Mouse (Mus musculus): ENCODE results near the gene Tgif1. TPM values are rescaled to one million over a fixed set of nuclear protein-coding genes. Genes with fewer than 3 reads are reported as not detected.
A peak's percentile ranks its signal among the peaks of the same experiment; 100 is the strongest.
"Not testable (repeated sequence)": the region's sequence is repeated elsewhere in the genome, so short reads cannot be mapped to it uniquely, and the experiment has no call there.

The Tgif1 gene
- polyA plus RNA-seq, 1 experiment from 2014 or later = 58.1 TPM

- Histone ChIP-seq H3K4me3 (no peak overlapping the region), H3K27ac (no peak overlapping the region), H3K9me3 (no peaks in the 10 kb centered on the region), H3K36me3 (no peaks in the 10 kb centered on the region), H3K27me3 (ENCODE audit: insufficient read depth, poor library complexity, severe bottlenecking) (peaks cover 11% of the 10 kb centered on the region; the same call in 1 of the 2 replicates), H3K4me1 (peaks cover 6% of the 10 kb centered on the region; the same call in 1 of the 2 replicates)
- WGBS = 86% methylated on average over 23 of the region's 23 CpGs
- DNase-seq (ENCODE audit: low spot score) = peak; percentile 62
These were observed 23.2 kb downstream of the Tgif1 start for GRCm38 (mm10) chr17:70829943-70830715.

- Histone ChIP-seq H3K4me3 (no peak overlapping the region), H3K9me3 (no peaks in the 10 kb centered on the region), H3K4me1 (0 out of 2 replicates have a peak, but pooled peaks cover under 1% of the 10 kb centered on the region), H3K27me3 (ENCODE audit: insufficient read depth, poor library complexity, severe bottlenecking) (peaks cover 11% of the 10 kb centered on the region; the same call in 1 of the 2 replicates), H3K27ac (no peak overlapping the region), H3K36me3 (no peaks in the 10 kb centered on the region)
- 76% methylated on average over 6 of the region's 6 CpGs for WGBS
- peak; percentile 52 for DNase-seq (ENCODE audit: low spot score)
These were observed 24.1 kb downstream of the Tgif1 start for GRCm38 (mm10) chr17:70829217-70829616.

GRCm38 (mm10) chr17:70828569-70828968, 24.8 kb downstream of the Tgif1 start:
- H3K27me3 ChIP-seq (ENCODE audit: insufficient read depth, poor library complexity, severe bottlenecking) = peaks cover 9% of the 10 kb centered on the region; the same call in 1 of the 2 replicates
- H3K9me3 ChIP-seq = no peaks in the 10 kb centered on the region
- H3K4me3 ChIP-seq = no peak overlapping the region
- no peak overlapping the region for H3K27ac ChIP-seq
- H3K4me1 ChIP-seq = no peaks in the 10 kb centered on the region
- WGBS = 81% methylated on average over 2 of the region's 2 CpGs
- H3K36me3 ChIP-seq = no peaks in the 10 kb centered on the region
- peak; percentile 48 for DNase-seq (ENCODE audit: low spot score)

GRCm38 (mm10) chr17:70828180-70828528, 25.2 kb downstream of the Tgif1 start:
- Histone ChIP-seq H3K36me3 (no peaks in the 10 kb centered on the region), H3K4me1 (no peaks in the 10 kb centered on the region), H3K27ac (no peak overlapping the region), H3K4me3 (no peak overlapping the region), H3K9me3 (no peaks in the 10 kb centered on the region), H3K27me3 (ENCODE audit: insufficient read depth, poor library complexity, severe bottlenecking) (peaks cover 5% of the 10 kb centered on the region; the same call in 1 of the 2 replicates)
- peak; percentile 1 for DNase-seq (ENCODE audit: low spot score)
- WGBS = 78% methylated on average over 4 of the region's 4 CpGs

GRCm38 (mm10) chr17:70827463-70828179, 25.7 kb downstream of the Tgif1 start:
- DNase-seq (ENCODE audit: low spot score) = peak; percentile 54
- 87% methylated on average over 11 of the region's 11 CpGs for WGBS
- not testable (repeated sequence) for H3K9me3 ChIP-seq

GRCm38 (mm10) chr17:70826227-70826626, 27.1 kb downstream of the Tgif1 start:
- H3K27ac ChIP-seq = no peak overlapping the region
- no peaks in the 10 kb centered on the region for H3K36me3 ChIP-seq
- DNase-seq (ENCODE audit: low spot score) = peak; percentile 61
- no peak overlapping the region for H3K4me3 ChIP-seq
- WGBS = 79% methylated on average over 12 of the region's 12 CpGs
- H3K4me1 ChIP-seq = no peaks in the 10 kb centered on the region
- H3K27me3 ChIP-seq (ENCODE audit: insufficient read depth, poor library complexity, severe bottlenecking) = 0 out of 2 replicates have a peak, but pooled peaks cover 3% of the 10 kb centered on the region
- H3K9me3 ChIP-seq = no peaks in the 10 kb centered on the region

More at GRCm38 (mm10) chr17:70827463-70828179, 25.7 kb downstream of the Tgif1 start:
- H3K4me1 ChIP-seq; H3K27ac ChIP-seq; H3K27me3 ChIP-seq (ENCODE audit: insufficient read depth, poor library complexity, severe bottlenecking); H3K4me3 ChIP-seq; H3K36me3 ChIP-seq: not testable (repeated sequence)

GRCm38 (mm10) chr17:70823083-70823482, 30.3 kb downstream of the Tgif1 start:
- Histone ChIP-seq H3K4me1 (no peaks in the 10 kb centered on the region), H3K4me3 (no peak overlapping the region), H3K36me3 (no peaks in the 10 kb centered on the region), H3K27ac (no peak overlapping the region), H3K27me3 (ENCODE audit: insufficient read depth, poor library complexity, severe bottlenecking) (peaks cover 17% of the 10 kb centered on the region), H3K9me3 (no peaks in the 10 kb centered on the region)
- WGBS = 75% methylated on average over 8 of the region's 8 CpGs
- peak; percentile 11 for DNase-seq (ENCODE audit: low spot score)

- no peaks in the 10 kb centered on the region for H3K36me3 ChIP-seq
- 2% methylated on average over 50 of the region's 51 CpGs for WGBS
- no peaks in the 10 kb centered on the region for H3K4me1 ChIP-seq
- H3K27ac ChIP-seq = peak overlapping the region; percentile 65
- DNase-seq (ENCODE audit: low spot score) = no peak
- H3K4me3 ChIP-seq = peak overlapping the region; percentile 61
- no peaks in the 10 kb centered on the region for H3K9me3 ChIP-seq
- peaks cover 39% of the 10 kb centered on the region for H3K27me3 ChIP-seq (ENCODE audit: insufficient read depth, poor library complexity, severe bottlenecking)
These were observed 35.4 kb downstream of the Tgif1 start for GRCm38 (mm10) chr17:70817862-70818451.

- no peaks in the 10 kb centered on the region for H3K9me3 ChIP-seq
- no peak overlapping the region for H3K4me3 ChIP-seq
- peaks cover 36% of the 10 kb centered on the region for H3K27me3 ChIP-seq (ENCODE audit: insufficient read depth, poor library complexity, severe bottlenecking)
- DNase-seq (ENCODE audit: low spot score) = peak; percentile 53
- no peaks in the 10 kb centered on the region for H3K4me1 ChIP-seq
- H3K36me3 ChIP-seq = no peaks in the 10 kb centered on the region
- WGBS = 78% methylated on average over 8 of the region's 8 CpGs
- H3K27ac ChIP-seq = no peak overlapping the region
These were observed 38.3 kb downstream of the Tgif1 start for GRCm38 (mm10) chr17:70815001-70815400.

GRCm38 (mm10) chr17:70810795-70811194, 42.6 kb downstream of the Tgif1 start:
- DNase-seq (ENCODE audit: low spot score) = peak; percentile 33
- 0 out of 2 replicates have a peak, but pooled peaks cover under 1% of the 10 kb centered on the region for H3K27me3 ChIP-seq (ENCODE audit: insufficient read depth, poor library complexity, severe bottlenecking)

GRCm38 (mm10) chr17:70809776-70810175, 43.6 kb downstream of the Tgif1 start:
- DNase-seq (ENCODE audit: low spot score) = no peak
- Histone ChIP-seq H3K27ac (no peak overlapping the region), H3K4me1 (no peaks in the 10 kb centered on the region), H3K36me3 (no peaks in the 10 kb centered on the region), H3K27me3 (ENCODE audit: insufficient read depth, poor library complexity, severe bottlenecking) (no peaks in the 10 kb centered on the region), H3K9me3 (no peaks in the 10 kb centered on the region), H3K4me3 (no peak overlapping the region)
- WGBS = 77% methylated on average over 3 of the region's 3 CpGs

More at GRCm38 (mm10) chr17:70810795-70811194, 42.6 kb downstream of the Tgif1 start:
- Histone ChIP-seq H3K9me3 (no peaks in the 10 kb centered on the region), H3K27ac (no peak overlapping the region), H3K36me3 (no peaks in the 10 kb centered on the region), H3K4me1 (no peaks in the 10 kb centered on the region), H3K4me3 (no peak overlapping the region)
- WGBS = 82% methylated on average over 5 of the region's 5 CpGs

- Histone ChIP-seq H3K27ac (no peak overlapping the region), H3K4me3 (no peak overlapping the region), H3K9me3 (no peaks in the 10 kb centered on the region), H3K36me3 (no peaks in the 10 kb centered on the region), H3K27me3 (ENCODE audit: insufficient read depth, poor library complexity, severe bottlenecking) (no peaks in the 10 kb centered on the region), H3K4me1 (no peaks in the 10 kb centered on the region)
- 43% methylated on average over 14 of the region's 14 CpGs for WGBS
- no peak for DNase-seq (ENCODE audit: low spot score)
These were observed 44.5 kb downstream of the Tgif1 start for GRCm38 (mm10) chr17:70808837-70809236.

- Histone ChIP-seq H3K27me3 (ENCODE audit: insufficient read depth, poor library complexity, severe bottlenecking) (no peaks in the 10 kb centered on the region), H3K9me3 (no peaks in the 10 kb centered on the region), H3K4me3 (no peak overlapping the region), H3K36me3 (no peaks in the 10 kb centered on the region), H3K4me1 (no peaks in the 10 kb centered on the region), H3K27ac (no peak overlapping the region)
- WGBS = 97% methylated on average over 1 of the region's 1 CpGs
- no peak for DNase-seq (ENCODE audit: low spot score)
These were observed 45.5 kb downstream of the Tgif1 start for GRCm38 (mm10) chr17:70807885-70808284.

Data from heart, embryonic 10.5 days (tissue).